Mouse (Mus musculus): ENCODE results near the gene Hpn. TPM values are rescaled to one million over a fixed set of nuclear protein-coding genes. Genes with fewer than 3 reads are reported as not detected.

The Hpn gene
- polyA plus RNA-seq, 1 experiment from 2014 or later = 1.2 TPM

GRCm38 (mm10) chr7:31155296-31156033 lies 40.4 kb upstream of the Hpn start, which contains the start of gene Gramd1a:
TSS of gene Gramd1a (minus strand) at chr7:31155896.
- H3K9me3 ChIP-seq (ENCODE audit: control insufficient read depth, low read length) = no peaks in the 10 kb centered on the region
- no peak for ATAC-seq (ENCODE audit: low FRiP score)
- peaks cover 5% of the 10 kb centered on the region; the same call in 1 of the 2 replicates for H3K4me1 ChIP-seq (ENCODE audit: control insufficient read depth, insufficient read depth, low read length)
- H3K27me3 ChIP-seq (ENCODE audit: control insufficient read depth, insufficient read depth, low read length) = no peaks in the 10 kb centered on the region
- no peak within 1 kb of the TSS for H3K4me2 ChIP-seq
- H3K9ac ChIP-seq (ENCODE audit: low read length) = no peak within 1 kb of the TSS
- H3K36me3 ChIP-seq (ENCODE audit: control insufficient read depth, insufficient read depth, low read length) = no peaks in the 10 kb centered on the region
- no peak within 1 kb of the TSS for H3K4me3 ChIP-seq (ENCODE audit: low read depth, low read length)
- 67% methylated on average over 5 of the region's 5 CpGs for WGBS
- no peak within 1 kb of the TSS for H3K27ac ChIP-seq (ENCODE audit: low read depth, low read length)
- no peak for DNase-seq (ENCODE audit: low spot score, missing footprints)

DNA sequence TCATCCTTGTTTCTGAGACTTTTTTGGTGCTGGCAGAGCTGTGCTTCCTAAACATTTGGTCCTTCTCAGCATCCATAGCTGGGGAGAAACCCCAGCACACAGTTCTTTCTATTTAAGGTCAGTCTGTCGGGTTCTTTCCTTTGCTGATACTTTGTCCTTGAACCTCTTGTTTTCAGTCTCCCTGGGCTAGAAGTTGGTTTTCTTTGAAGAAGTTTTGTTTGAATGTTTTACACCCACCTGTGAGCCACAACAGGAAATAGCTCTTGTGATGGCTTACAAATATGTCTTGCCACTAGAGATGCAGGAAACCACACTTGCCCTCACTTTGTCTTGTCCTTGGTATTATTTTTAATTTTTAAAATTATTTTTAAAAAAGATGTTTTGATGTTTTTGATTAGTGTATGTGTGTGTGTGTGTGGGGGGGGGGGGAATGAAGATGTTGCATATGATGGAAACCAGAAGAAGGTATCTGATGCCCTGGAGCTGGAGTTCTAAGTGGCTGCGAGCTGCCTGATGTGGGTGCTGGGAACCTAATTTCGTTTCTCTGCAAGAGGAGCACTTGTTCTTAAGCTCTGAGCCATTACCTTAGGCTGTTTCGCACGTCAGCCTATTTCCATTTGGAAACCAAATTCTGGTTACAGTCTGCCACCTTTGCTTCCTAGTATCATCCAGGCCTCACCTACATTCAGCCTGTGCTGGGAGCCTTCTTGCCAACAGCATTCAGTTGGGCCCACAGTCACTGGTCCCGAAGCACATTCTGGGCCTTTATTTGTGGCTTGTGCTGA lies 38.6 kb upstream of the Hpn start:
- no peak overlapping the region for H3K4me3 ChIP-seq (ENCODE audit: low read depth, low read length)
- H3K9me3 ChIP-seq (ENCODE audit: control insufficient read depth, low read length) = no peaks in the 10 kb centered on the region
- H3K9ac ChIP-seq (ENCODE audit: low read length) = no peak overlapping the region
- peaks cover 5% of the 10 kb centered on the region; the same call in 1 of the 2 replicates for H3K4me1 ChIP-seq (ENCODE audit: control insufficient read depth, insufficient read depth, low read length)
- DNase-seq (ENCODE audit: low spot score, missing footprints) (no peak), ATAC-seq (ENCODE audit: low FRiP score) (no peak)
- no peaks in the 10 kb centered on the region for H3K27me3 ChIP-seq (ENCODE audit: control insufficient read depth, insufficient read depth, low read length)
- H3K36me3 ChIP-seq (ENCODE audit: control insufficient read depth, insufficient read depth, low read length) = no peaks in the 10 kb centered on the region
- no peak overlapping the region for H3K4me2 ChIP-seq
- WGBS = 93% methylated on average over 6 of the region's 6 CpGs
- no peak overlapping the region for H3K27ac ChIP-seq (ENCODE audit: low read depth, low read length)

DNA sequence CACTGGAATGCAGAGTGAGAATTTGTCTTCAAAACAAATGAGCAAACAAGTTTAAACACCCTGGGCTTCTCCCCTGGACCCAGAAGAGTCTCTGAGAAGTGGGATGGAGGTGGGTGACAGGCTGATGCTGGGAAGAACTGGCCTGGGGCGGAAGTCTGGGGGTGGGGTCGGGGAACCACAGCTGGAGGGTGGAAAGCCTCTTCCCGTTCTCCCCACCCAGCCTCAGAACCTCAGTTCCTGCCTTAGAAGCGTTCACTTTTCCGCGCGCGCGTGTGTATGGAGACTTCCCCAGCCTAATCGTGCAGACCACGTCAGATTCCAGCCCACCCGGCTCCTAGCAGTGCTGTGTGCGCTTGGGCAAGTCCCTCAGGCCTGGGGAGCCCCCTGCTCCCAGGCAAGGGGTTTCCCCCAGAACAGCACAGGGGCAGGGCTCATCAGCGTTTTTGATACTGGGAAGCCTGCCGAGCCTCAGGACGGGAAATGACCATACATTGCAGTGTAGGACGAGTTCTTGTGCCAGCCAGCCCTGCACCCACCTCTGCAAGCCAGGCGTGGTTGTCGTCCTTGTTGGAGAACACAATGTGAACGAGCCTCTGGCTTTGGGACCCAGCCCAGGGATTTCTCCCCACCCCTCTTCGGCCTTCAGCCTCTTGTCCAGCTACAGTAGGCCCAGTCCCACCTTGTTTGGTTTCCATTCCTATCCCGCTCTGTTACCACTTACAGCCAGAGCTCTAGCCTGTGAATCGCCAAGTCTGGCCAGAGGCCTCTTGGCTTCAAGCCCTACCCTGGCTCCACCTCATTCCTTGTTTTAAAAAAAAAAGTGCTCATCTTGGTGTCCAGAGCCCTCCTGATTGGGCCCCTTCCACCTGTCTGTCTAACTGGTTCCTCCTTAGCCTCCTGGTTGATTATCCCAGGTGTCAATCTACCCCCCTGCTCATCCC lies 36.5 kb upstream of the Hpn start:
- Histone ChIP-seq H3K4me2 (peak overlapping the region; percentile 73), H3K27me3 (ENCODE audit: control insufficient read depth, insufficient read depth, low read length) (no peaks in the 10 kb centered on the region), H3K4me1 (ENCODE audit: control insufficient read depth, insufficient read depth, low read length) (peaks cover 16% of the 10 kb centered on the region), H3K4me3 (ENCODE audit: low read depth, low read length) (peak overlapping the region; percentile 86), H3K27ac (ENCODE audit: low read depth, low read length) (peak overlapping the region; percentile 95), H3K9ac (ENCODE audit: low read length) (peak overlapping the region; percentile 97), H3K9me3 (ENCODE audit: control insufficient read depth, low read length) (no peaks in the 10 kb centered on the region), H3K36me3 (ENCODE audit: control insufficient read depth, insufficient read depth, low read length) (peaks cover 2% of the 10 kb centered on the region; the same call in 1 of the 2 replicates)
- peak; percentile 97 for DNase-seq (ENCODE audit: low spot score, missing footprints)
- WGBS = 22% methylated on average over 23 of the region's 23 CpGs
- peak; percentile 29 for ATAC-seq (ENCODE audit: low FRiP score)

GRCm38 (mm10) chr7:31150566-31151300 lies 35.6 kb upstream of the Hpn start:
- H3K4me3 ChIP-seq (ENCODE audit: low read depth, low read length) = peak overlapping the region; percentile 86
- DNase-seq (ENCODE audit: low spot score, missing footprints) = peak; percentile 98
- no peaks in the 10 kb centered on the region for H3K27me3 ChIP-seq (ENCODE audit: control insufficient read depth, insufficient read depth, low read length)
- H3K9me3 ChIP-seq (ENCODE audit: control insufficient read depth, low read length) = no peaks in the 10 kb centered on the region
- peak overlapping the region; percentile 97 for H3K9ac ChIP-seq (ENCODE audit: low read length)
- peak overlapping the region; percentile 73 for H3K4me2 ChIP-seq
- peaks cover 16% of the 10 kb centered on the region for H3K4me1 ChIP-seq (ENCODE audit: control insufficient read depth, insufficient read depth, low read length)
- ATAC-seq (ENCODE audit: low FRiP score) = peak; percentile 87
- peak overlapping the region; percentile 95 for H3K27ac ChIP-seq (ENCODE audit: low read depth, low read length)
- H3K36me3 ChIP-seq (ENCODE audit: control insufficient read depth, insufficient read depth, low read length) = peaks cover 3% of the 10 kb centered on the region; the same call in 1 of the 2 replicates
- WGBS = under 1% methylated on average over 59 of the region's 63 CpGs

GRCm38 (mm10) chr7:31149751-31150565 lies 34.9 kb upstream of the Hpn start:
- Histone ChIP-seq H3K36me3 (ENCODE audit: control insufficient read depth, insufficient read depth, low read length) (peaks cover 3% of the 10 kb centered on the region; the same call in 1 of the 2 replicates), H3K27me3 (ENCODE audit: control insufficient read depth, insufficient read depth, low read length) (no peaks in the 10 kb centered on the region), H3K4me1 (ENCODE audit: control insufficient read depth, insufficient read depth, low read length) (peaks cover 16% of the 10 kb centered on the region), H3K4me2 (peak overlapping the region; percentile 73), H3K9me3 (ENCODE audit: control insufficient read depth, low read length) (no peaks in the 10 kb centered on the region), H3K4me3 (ENCODE audit: low read depth, low read length) (peak overlapping the region; percentile 86), H3K27ac (ENCODE audit: low read depth, low read length) (peak overlapping the region; percentile 95), H3K9ac (ENCODE audit: low read length) (peak overlapping the region; percentile 97)
- DNase-seq (ENCODE audit: low spot score, missing footprints) = peak; percentile 96
- peak; percentile 10 for ATAC-seq (ENCODE audit: low FRiP score)
- WGBS = 2% methylated on average over 19 of the region's 20 CpGs

- no peaks in the 10 kb centered on the region for H3K27me3 ChIP-seq (ENCODE audit: control insufficient read depth, insufficient read depth, low read length)
- DNase-seq (ENCODE audit: low spot score, missing footprints) (no peak), ATAC-seq (ENCODE audit: low FRiP score) (no peak)
- peak overlapping the region; percentile 97 for H3K9ac ChIP-seq (ENCODE audit: low read length)
- peaks cover 16% of the 10 kb centered on the region for H3K4me1 ChIP-seq (ENCODE audit: control insufficient read depth, insufficient read depth, low read length)
- peaks cover 3% of the 10 kb centered on the region; the same call in 1 of the 2 replicates for H3K36me3 ChIP-seq (ENCODE audit: control insufficient read depth, insufficient read depth, low read length)
- 51% methylated on average over 9 of the region's 9 CpGs for WGBS
- H3K4me3 ChIP-seq (ENCODE audit: low read depth, low read length) = peak overlapping the region; percentile 86
- H3K9me3 ChIP-seq (ENCODE audit: control insufficient read depth, low read length) = no peaks in the 10 kb centered on the region
- H3K27ac ChIP-seq (ENCODE audit: low read depth, low read length) = peak overlapping the region; percentile 95
- H3K4me2 ChIP-seq = peak overlapping the region; percentile 73
Observed at GRCm38 (mm10) chr7:31149271-31149670, 34.2 kb upstream of the Hpn start.

GRCm38 (mm10) chr7:31148756-31149155 lies 33.7 kb upstream of the Hpn start:
- no peaks in the 10 kb centered on the region for H3K9me3 ChIP-seq (ENCODE audit: control insufficient read depth, low read length)
- no peaks in the 10 kb centered on the region for H3K27me3 ChIP-seq (ENCODE audit: control insufficient read depth, insufficient read depth, low read length)
- WGBS = 12% methylated on average over 9 of the region's 9 CpGs
- DNase-seq (ENCODE audit: low spot score, missing footprints) (peak; percentile 94), ATAC-seq (ENCODE audit: low FRiP score) (peak; percentile 66)
- peaks cover 16% of the 10 kb centered on the region for H3K4me1 ChIP-seq (ENCODE audit: control insufficient read depth, insufficient read depth, low read length)
- H3K4me3 ChIP-seq (ENCODE audit: low read depth, low read length) = peak overlapping the region; percentile 86
- H3K9ac ChIP-seq (ENCODE audit: low read length) = peak overlapping the region; percentile 97
- H3K4me2 ChIP-seq = peak overlapping the region; percentile 73
- peaks cover 3% of the 10 kb centered on the region; the same call in 1 of the 2 replicates for H3K36me3 ChIP-seq (ENCODE audit: control insufficient read depth, insufficient read depth, low read length)
- peak overlapping the region; percentile 95 for H3K27ac ChIP-seq (ENCODE audit: low read depth, low read length)
